ENCODE assay signal across 34 mouse cellular contexts in the genomic region with DNA sequence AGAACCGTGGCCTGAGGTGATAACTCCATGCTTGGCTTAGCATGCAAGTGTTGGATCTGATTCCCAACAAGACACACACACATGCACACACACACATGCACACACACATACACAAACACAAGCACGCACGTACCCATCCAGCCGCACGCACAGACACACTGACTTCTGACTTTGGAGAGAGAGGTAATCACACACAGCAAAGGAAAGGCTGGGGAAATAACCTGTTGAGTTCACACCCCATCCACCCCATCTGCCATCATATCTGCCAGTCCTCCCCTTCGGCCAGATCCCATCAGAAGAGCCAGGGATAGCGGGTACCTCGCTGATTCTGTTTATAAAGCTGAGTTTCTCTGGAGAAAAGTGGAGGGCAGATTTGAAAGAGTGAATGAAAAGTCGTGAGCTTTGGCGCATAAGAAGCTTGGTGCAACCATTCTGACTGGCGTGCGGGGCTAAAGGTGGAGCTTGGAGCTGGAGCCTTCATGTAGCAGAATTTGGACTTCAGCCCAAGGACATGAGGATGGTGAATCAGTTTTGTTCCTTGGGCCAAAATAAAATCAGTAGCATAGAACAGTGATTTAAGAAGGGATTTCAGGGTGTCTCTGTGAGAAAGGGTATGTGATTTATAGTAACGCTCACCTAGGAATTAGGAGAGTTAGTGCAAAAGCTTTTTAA. TPM values are rescaled to one million over a fixed set of nuclear protein-coding genes. Genes with fewer than 3 reads are reported as not detected.
A peak's percentile ranks its signal among the peaks of the same experiment; 100 is the strongest.
DNase-seq lines count a peak whose midpoint lies in the region; ATAC-seq lines count a peak whose summit lies in the region.
"Had no signal": no experiment of that assay in that cellular context is flagged by ENCODE, and none has a peak within 500 bp of the region (broad histone marks: within the 10 kb centered on the region; RNA-seq: fewer than 3 reads in every experiment).

No protein-coding gene starts in this region.

- intact Hi-C loops in left cerebral cortex, postnatal 10 days (cut with DNase I) = no loop called here

- no peak overlapping the region for H3K4me3 ChIP-seq in hindbrain, embryonic 12.5 days
- H3K4me3 ChIP-seq: embryonic facial prominence, embryonic 12.5 days; heart, embryonic 12.5 days; hindbrain, embryonic 15.5 days; limb, embryonic 10.5 days; limb, embryonic 15.5 days; liver, embryonic 13.5 days; megakaryocyte, embryonic 14.5 days; midbrain, embryonic 12.5 days; myocyte; neural tube, embryonic 12.5 days had no signal

- H3K4me1 ChIP-seq in hindbrain, embryonic 12.5 days = no peaks in the 10 kb centered on the region
- H3K4me1 ChIP-seq: embryonic facial prominence, embryonic 12.5 days; heart, embryonic 12.5 days; hindbrain, embryonic 15.5 days; limb, embryonic 10.5 days; limb, embryonic 15.5 days; megakaryocyte, embryonic 14.5 days; midbrain, embryonic 12.5 days; neural tube, embryonic 12.5 days had no signal

- DNase-seq in cerebellum, adult 18-20 months = peak; percentile 38 to 43
- DNase-seq in cerebellum, adult 8-10 months = no peak
- DNase-seq in adrenal gland, adult 8-10 months = peak; percentile 65
- peak; percentile 75 to 79 for DNase-seq in adrenal gland, postnatal 36 days
- peak; percentile 24 to 48 for DNase-seq in cerebellum, postnatal 10 days
- no peak for DNase-seq in left cerebral cortex, postnatal 10 days (ENCODE audit: extremely low spot score in 1 of 2, low spot score in 2 of 2)
- no peak for DNase-seq in thymus, postnatal 36 days
- DNase-seq: gastrocnemius, postnatal 14 days; kidney, adult 11 months; kidney, postnatal 36 days; layer of hippocampus, postnatal 36 days; liver, embryonic 13.5 days; lung, adult 18-20 months; lung, postnatal 4 days; right cerebral cortex, adult 18-20 months; right cerebral cortex, postnatal 4 days; thymus, adult 18-20 months; thymus, postnatal 4 days had no signal

- no peak for ATAC-seq in hindbrain, embryonic 12.5 days (ENCODE audit: low FRiP score)
- ATAC-seq: CD4-positive, CD25-positive, alpha-beta regulatory T cell, adult 4 months; forebrain, embryonic 14.5 days; inflammation-experienced regulatory T-cells, adult 6 months; lung, postnatal 0 days had no signal

- WGBS in hindbrain, embryonic 12.5 days = 88% methylated on average over 13 of the region's 13 CpGs

- no peak overlapping the region for H3K9ac ChIP-seq in hindbrain, embryonic 12.5 days
- H3K9ac ChIP-seq: embryonic facial prominence, embryonic 12.5 days; heart, embryonic 12.5 days; hindbrain, embryonic 15.5 days; limb, embryonic 15.5 days; liver, embryonic 13.5 days; midbrain, embryonic 12.5 days; neural tube, embryonic 12.5 days had no signal

- H3K27ac ChIP-seq in hindbrain, embryonic 12.5 days = no peak overlapping the region
- H3K27ac ChIP-seq: embryonic facial prominence, embryonic 12.5 days; hindbrain, embryonic 15.5 days; limb, embryonic 10.5 days; limb, embryonic 15.5 days; liver, embryonic 13.5 days; midbrain, embryonic 12.5 days; neural tube, embryonic 12.5 days; stomach, postnatal 0 days had no signal

- H3K9me3 ChIP-seq in hindbrain, embryonic 12.5 days (replicated peaks) = no peaks in the 10 kb centered on the region
- H3K9me3 ChIP-seq: embryonic facial prominence, embryonic 12.5 days; heart, embryonic 12.5 days; hindbrain, embryonic 15.5 days; limb, embryonic 10.5 days; limb, embryonic 15.5 days; liver, embryonic 13.5 days; megakaryocyte, embryonic 14.5 days; midbrain, embryonic 12.5 days; neural tube, embryonic 12.5 days had no signal

- H3K27me3 ChIP-seq in hindbrain, embryonic 12.5 days = no peaks in the 10 kb centered on the region
- H3K27me3 ChIP-seq: embryonic facial prominence, embryonic 12.5 days; hindbrain, embryonic 15.5 days; limb, embryonic 15.5 days; neural tube, embryonic 12.5 days had no signal

- no peaks in the 10 kb centered on the region for H3K36me3 ChIP-seq in hindbrain, embryonic 12.5 days
- H3K36me3 ChIP-seq: embryonic facial prominence, embryonic 12.5 days; heart, embryonic 12.5 days; hindbrain, embryonic 15.5 days; limb, embryonic 10.5 days; limb, embryonic 15.5 days; liver, embryonic 13.5 days; midbrain, embryonic 12.5 days; neural tube, embryonic 12.5 days had no signal

- no peak overlapping the region for H3K4me2 ChIP-seq in hindbrain, embryonic 12.5 days (replicated peaks)
- H3K4me2 ChIP-seq: embryonic facial prominence, embryonic 12.5 days; heart, embryonic 12.5 days; hindbrain, embryonic 15.5 days; limb, embryonic 15.5 days; liver, embryonic 13.5 days; midbrain, embryonic 12.5 days; neural tube, embryonic 12.5 days had no signal

RNA-seq across cellular contexts. Expression of a gene that starts 8.1 kb away (rescaled TPM):
- total RNA-seq in adrenal gland, adult 8-10 months (2022) = 10 to 100 TPM in 1 of 4 experiments, 1 to 10 TPM in 3; 3.6 to 10.5 (median 6.4) TPM
- total RNA-seq in adrenal gland, postnatal 36 days (2021) = 1 to 10 TPM in 1 of 2 experiments, under 1 TPM in 1; 0.82 to 1.1 TPM
- 1 to 10 TPM; 1.9 to 2.3 TPM for total RNA-seq in left cerebral cortex, postnatal 10 days (2021)
- 1.5 and 2.5 TPM in 2 replicates for polyA plus RNA-seq in hindbrain, embryonic 12.5 days (2016; fragmentation: Nextera tagmentation; extraction: Ambion mirVana)
- total RNA-seq: granulocyte monocyte progenitor cell, adult 5-6 weeks had no signal

Comparison
In these comparisons a context has a peak if more than half of its experiments do, and no peak if none do; other contexts are left out.
1. DNase-seq: peak in cerebellum, adult 18-20 months (2 of 2), adrenal gland, adult 8-10 months (single experiment), adrenal gland, postnatal 36 days (2 of 2) and cerebellum, postnatal 10 days (2 of 2); none in cerebellum, adult 8-10 months (single experiment), left cerebral cortex, postnatal 10 days (0 of 2) and thymus, postnatal 36 days (0 of 2).